ENCODE assay signal across 24 mouse cellular contexts in the genomic region with DNA sequence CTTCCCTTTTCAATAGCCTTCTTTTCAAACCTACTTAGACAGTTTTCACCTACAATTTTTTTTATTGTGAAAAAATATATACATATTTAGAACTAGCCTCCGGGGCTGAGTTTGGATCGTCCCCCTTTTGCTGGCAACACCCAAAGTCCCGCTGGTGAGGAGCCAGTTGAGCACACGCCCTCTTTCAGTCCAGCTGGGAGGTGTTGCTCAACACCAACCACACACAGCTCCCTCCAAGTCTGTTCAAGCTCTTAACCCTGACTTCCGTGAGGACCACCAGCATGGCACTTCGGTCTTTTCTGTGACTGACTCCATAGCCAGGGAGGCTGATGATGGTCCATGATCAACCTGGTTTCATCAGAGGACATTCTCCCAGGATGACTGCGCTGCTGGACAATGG. TPM values are rescaled to one million over a fixed set of nuclear protein-coding genes. Genes with fewer than 3 reads are reported as not detected.
DNase-seq lines count a peak whose midpoint lies in the region; ATAC-seq and TF ChIP-seq lines count a peak whose summit lies in the region.
"Had no signal": no experiment of that assay in that cellular context is flagged by ENCODE, and none has a peak within 500 bp of the region (broad histone marks: within the 10 kb centered on the region; RNA-seq: fewer than 3 reads in every experiment).

No protein-coding gene starts in this region.

- H3K27me3 ChIP-seq in lung, postnatal 0 days (replicated peaks; ENCODE audit: insufficient read depth, low read length): no peaks in the 10 kb centered on the region
- H3K27me3 ChIP-seq in intestine, embryonic 15.5 days (replicated peaks): no peaks in the 10 kb centered on the region
- H3K27me3 ChIP-seq: embryonic facial prominence, embryonic 12.5 days; forebrain, embryonic 13.5 days; kidney, embryonic 15.5 days; midbrain, embryonic 13.5 days had no signal

- no peak for TF ChIP-seq POLR2A in lung, adult 2 months (IDR thresholded peaks at IDR 0.05; ENCODE audit: borderline replicate concordance, extremely low read depth, low read depth, low read length)

- WGBS in lung, postnatal 0 days: 44% methylated on average over 7 of the region's 7 CpGs
- WGBS in lung, adult 2 months: 38% methylated on average over 7 of the region's 7 CpGs
- WGBS in intestine, embryonic 15.5 days: 72% methylated on average over 7 of the region's 7 CpGs

- H3K4me2 ChIP-seq in lung, postnatal 0 days (replicated peaks; ENCODE audit: low read depth, low read length): no peak overlapping the region
- no peak overlapping the region for H3K4me2 ChIP-seq in intestine, embryonic 15.5 days (replicated peaks)
- H3K4me2 ChIP-seq: embryonic facial prominence, embryonic 12.5 days; forebrain, embryonic 13.5 days; heart, embryonic 12.5 days; hindbrain, embryonic 14.5 days; kidney, embryonic 15.5 days; limb, embryonic 12.5 days; liver, embryonic 12.5 days; midbrain, embryonic 13.5 days had no signal

- TF ChIP-seq EP300 in lung, postnatal 0 days (IDR thresholded peaks at IDR 0.05): no peak

- no peak overlapping the region for H3K27ac ChIP-seq in lung, postnatal 0 days (ENCODE audit: low read length)
- H3K27ac ChIP-seq in intestine, embryonic 15.5 days: no peak overlapping the region
- H3K27ac ChIP-seq: embryonic facial prominence, embryonic 12.5 days; forebrain, embryonic 13.5 days; hindbrain, embryonic 14.5 days; kidney, embryonic 15.5 days; limb, embryonic 12.5 days; liver, embryonic 12.5 days; midbrain, embryonic 13.5 days had no signal

- ATAC-seq in lung, postnatal 0 days: peak; percentile 75
- no peak for ATAC-seq in intestine, embryonic 15.5 days
- ATAC-seq: forebrain, embryonic 13.5 days; intestine, embryonic 16.5 days; liver, embryonic 12.5 days; midbrain, embryonic 13.5 days had no signal

- peak; percentile 3 for DNase-seq in adrenal gland, postnatal 14 days
- DNase-seq in adrenal gland, adult 8-10 months: no peak
- peak; percentile 63 for DNase-seq in lung, postnatal 0 days (ENCODE audit: low spot score)
- no peak for DNase-seq in lung, adult 2 months
- peak; percentile 54 for DNase-seq in lung, postnatal 14 days
- no peak for DNase-seq in kidney, adult 11 months
- DNase-seq in frontal cortex, postnatal 14 days (ENCODE audit: low spot score in 2 of 2): no peak
- DNase-seq: B cell, adult 2 months; cerebellum, adult 2 months; kidney, postnatal 4 days; layer of hippocampus, adult 9-11 months; spleen, adult 18-20 months; thymus, postnatal 36 days had no signal

- no peak for TF ChIP-seq CTCF in lung, postnatal 0 days (IDR thresholded peaks at IDR 0.05)
- TF ChIP-seq CTCF in lung, adult 2 months (IDR thresholded peaks at IDR 0.05; ENCODE audit: insufficient read depth, low read length): no peak

- H3K9ac ChIP-seq in lung, postnatal 0 days (replicated peaks; ENCODE audit: low read depth): no peak overlapping the region
- H3K9ac ChIP-seq in intestine, embryonic 15.5 days: no peak overlapping the region
- H3K9ac ChIP-seq: embryonic facial prominence, embryonic 12.5 days; forebrain, embryonic 13.5 days; heart, embryonic 12.5 days; hindbrain, embryonic 14.5 days; kidney, embryonic 15.5 days; limb, embryonic 12.5 days; liver, embryonic 12.5 days; midbrain, embryonic 13.5 days had no signal

- no peak overlapping the region for H3K4me3 ChIP-seq in lung, postnatal 0 days (ENCODE audit: low read depth, low read length)
- no peak overlapping the region for H3K4me3 ChIP-seq in lung, adult 2 months (replicated peaks; ENCODE audit: extremely low read depth, low read depth, low read length)
- H3K4me3 ChIP-seq in intestine, embryonic 15.5 days (replicated peaks): no peak overlapping the region
- H3K4me3 ChIP-seq: embryonic facial prominence, embryonic 12.5 days; erythroblast, embryonic 14.5 days; forebrain, embryonic 13.5 days; heart, embryonic 12.5 days; kidney, embryonic 15.5 days; limb, embryonic 12.5 days; liver, embryonic 12.5 days; midbrain, embryonic 13.5 days had no signal

- no peaks in the 10 kb centered on the region; the same call in 1 of the 2 replicates for H3K36me3 ChIP-seq in lung, postnatal 0 days (ENCODE audit: insufficient read depth, low read length)
- 0 out of 2 replicates have a peak, but pooled peaks cover 4% of the 10 kb centered on the region for H3K36me3 ChIP-seq in intestine, embryonic 15.5 days

- no peaks in the 10 kb centered on the region for H3K9me3 ChIP-seq in lung, postnatal 0 days (ENCODE audit: low read length)
- no peaks in the 10 kb centered on the region for H3K9me3 ChIP-seq in intestine, embryonic 15.5 days
- H3K9me3 ChIP-seq: embryonic facial prominence, embryonic 12.5 days; forebrain, embryonic 13.5 days; heart, embryonic 12.5 days; kidney, embryonic 15.5 days; limb, embryonic 12.5 days; liver, embryonic 12.5 days; midbrain, embryonic 13.5 days had no signal

- H3K4me1 ChIP-seq in lung, postnatal 0 days (ENCODE audit: insufficient read depth, low read depth, low read length): no peaks in the 10 kb centered on the region
- H3K4me1 ChIP-seq in lung, adult 2 months (ENCODE audit: control insufficient read depth, insufficient read depth, low read length): peaks cover 3% of the 10 kb centered on the region
- peaks cover 6% of the 10 kb centered on the region for H3K4me1 ChIP-seq in intestine, embryonic 15.5 days (replicated peaks)

RNA-seq across cellular contexts. Expression of a gene that starts 5.5 kb away (rescaled TPM):
- total RNA-seq in adrenal gland, postnatal 14 days (2021): 136 and 146 TPM in 2 replicates
- 100 to 1,000 TPM; 157 to 179 (median 160) TPM for total RNA-seq in adrenal gland, adult 8-10 months (2022)
- 154 and 180 TPM in 2 replicates for polyA plus RNA-seq in lung, postnatal 0 days (2015; fragmentation: Nextera tagmentation; extraction: Ambion mirVana)
- polyA plus RNA-seq in lung, adult 2 months (2012; rRNA removed): 52.3 and 80.8 TPM in 2 replicates
- 187 and 197 TPM in 2 replicates for polyA plus RNA-seq in intestine, embryonic 15.5 days (2015; fragmentation: Nextera tagmentation; extraction: Ambion mirVana)

RNA-seq across cellular contexts. Expression of a gene that starts 16.4 kb away (rescaled TPM):
- 61.5 and 66.2 TPM in 2 replicates for total RNA-seq in adrenal gland, postnatal 14 days (2021)
- total RNA-seq in adrenal gland, adult 8-10 months (2022): 100 to 1,000 TPM in 1 of 4 experiments, 10 to 100 TPM in 3; 60.6 to 118 (median 71.9) TPM
- 14.0 and 15.8 TPM in 2 replicates for polyA plus RNA-seq in lung, postnatal 0 days (2015; fragmentation: Nextera tagmentation; extraction: Ambion mirVana)
- 29.1 and 33.8 TPM in 2 replicates for polyA plus RNA-seq in lung, adult 2 months (2012; rRNA removed)
- 7.5 and 8.0 TPM in 2 replicates for polyA plus RNA-seq in intestine, embryonic 15.5 days (2015; fragmentation: Nextera tagmentation; extraction: Ambion mirVana)

RNA-seq across cellular contexts. Expression of a gene that starts 21.7 kb away (rescaled TPM):
- 857 and 919 TPM in 2 replicates for total RNA-seq in adrenal gland, postnatal 14 days (2021)
- 100 to 1,000 TPM; 440 to 566 (median 519) TPM for total RNA-seq in adrenal gland, adult 8-10 months (2022)
- 669 and 721 TPM in 2 replicates for polyA plus RNA-seq in lung, postnatal 0 days (2015; fragmentation: Nextera tagmentation; extraction: Ambion mirVana)
- 52.4 and 108 TPM in 2 replicates for polyA plus RNA-seq in lung, adult 2 months (2012; rRNA removed)
- polyA plus RNA-seq in intestine, embryonic 15.5 days (2015; fragmentation: Nextera tagmentation; extraction: Ambion mirVana): 989 and 991 TPM in 2 replicates

RNA-seq across cellular contexts. Expression of a gene that starts 21.8 kb away (rescaled TPM):
- 39.1 and 45.2 TPM in 2 replicates for total RNA-seq in adrenal gland, postnatal 14 days (2021)
- 10 to 100 TPM; 53.5 to 97.0 (median 65.5) TPM for total RNA-seq in adrenal gland, adult 8-10 months (2022)
- polyA plus RNA-seq in lung, postnatal 0 days (2015; fragmentation: Nextera tagmentation; extraction: Ambion mirVana): 18.6 and 19.1 TPM in 2 replicates
- 33.3 and 36.6 TPM in 2 replicates for polyA plus RNA-seq in lung, adult 2 months (2012; rRNA removed)
- 12.1 and 13.5 TPM in 2 replicates for polyA plus RNA-seq in intestine, embryonic 15.5 days (2015; fragmentation: Nextera tagmentation; extraction: Ambion mirVana)

RNA-seq across cellular contexts. Expression of a gene that starts 30.5 kb away (rescaled TPM):
- total RNA-seq in adrenal gland, postnatal 14 days (2021): 20.3 and 27.4 TPM in 2 replicates
- 10 to 100 TPM; 17.7 to 46.8 (median 42.6) TPM for total RNA-seq in adrenal gland, adult 8-10 months (2022)
- polyA plus RNA-seq in lung, postnatal 0 days (2015; fragmentation: Nextera tagmentation; extraction: Ambion mirVana): 16.0 and 17.9 TPM in 2 replicates
- 43.3 and 45.0 TPM in 2 replicates for polyA plus RNA-seq in lung, adult 2 months (2012; rRNA removed)
- 17.1 and 22.7 TPM in 2 replicates for polyA plus RNA-seq in intestine, embryonic 15.5 days (2015; fragmentation: Nextera tagmentation; extraction: Ambion mirVana)
- polyA plus RNA-seq: erythroblast, embryonic 14.5 days had no signal

Comparison
In these comparisons a context has a peak if more than half of its experiments do, and no peak if none do; other contexts are left out.
1. DNase-seq: peak in adrenal gland, postnatal 14 days (single experiment), lung, postnatal 0 days (single experiment) and lung, postnatal 14 days (single experiment); none in adrenal gland, adult 8-10 months (single experiment), lung, adult 2 months (single experiment), kidney, adult 11 months (single experiment) and frontal cortex, postnatal 14 days (0 of 2).